Mouse (Mus musculus) heart, adult 2 months (tissue): ENCODE results near the gene Elp6.

Experiments
- CTCF ChIP-seq: fragments of 200-600 bp; IDR thresholded peaks from 2 replicates; pipeline ENCODE4 v1.8.1; 2022; ENCODE audit warnings: antibody characterized with exemption, mild to moderate bottlenecking, moderate library complexity
- EP300 ChIP-seq: fragments of 200-500 bp; IDR thresholded peaks from 2 replicates; pipeline ENCODE4 v1.6.1; 2011; ENCODE audit warnings: low read depth, low read length, control low read depth; ENCODE audit not compliant: insufficient read depth
- POLR2A ChIP-seq: fragments of 200-500 bp; IDR thresholded peaks from 2 replicates; pipeline ENCODE4 v1.6.1; 2011; ENCODE audit warnings: mild to moderate bottlenecking, low read depth, low read length, control low read depth; ENCODE audit not compliant: insufficient read depth

GRCm38 (mm10) chr9:110348899-110349298, 43.9 kb downstream of the Elp6 start:
- no peak for TF ChIP-seq CTCF
- no peak for TF ChIP-seq POLR2A
- TF ChIP-seq EP300 = no peak
